26 mouse cellular contexts compared by ENCODE assay signal in genomic region chr5:36840092-36840491, GRCm38 (mm10). TPM values are rescaled to one million over a fixed set of nuclear protein-coding genes. Genes with fewer than 3 reads are reported as not detected.
DNase-seq lines count a peak whose midpoint lies in the region; ATAC-seq lines count a peak whose summit lies in the region.
"Had no signal": no experiment of that assay in that cellular context is flagged by ENCODE, and none has a peak within 500 bp of the region (broad histone marks: within the 10 kb centered on the region; RNA-seq: fewer than 3 reads in every experiment).

No protein-coding gene starts in this region.

- H3K27me3 ChIP-seq in embryonic facial prominence, embryonic 10.5 days (replicated peaks; ENCODE audit: low read depth, poor library complexity, severe bottlenecking), result no peaks in the 10 kb centered on the region
- H3K27me3 ChIP-seq: embryonic facial prominence, embryonic 13.5 days; embryonic facial prominence, embryonic 15.5 days; forebrain, embryonic 12.5 days; Patski had no signal

- no peaks in the 10 kb centered on the region for H3K4me1 ChIP-seq in embryonic facial prominence, embryonic 10.5 days
- H3K4me1 ChIP-seq: embryonic facial prominence, embryonic 13.5 days; forebrain, embryonic 10.5 days; forebrain, embryonic 12.5 days had no signal

- H3K36me3 ChIP-seq in embryonic facial prominence, embryonic 10.5 days (replicated peaks), result no peaks in the 10 kb centered on the region
- H3K36me3 ChIP-seq: embryonic facial prominence, embryonic 13.5 days; embryonic facial prominence, embryonic 15.5 days; forebrain, embryonic 10.5 days; forebrain, embryonic 12.5 days; G1E had no signal

- no peak overlapping the region for H3K4me3 ChIP-seq in embryonic facial prominence, embryonic 10.5 days
- H3K4me3 ChIP-seq: embryonic facial prominence, embryonic 13.5 days; embryonic facial prominence, embryonic 15.5 days; erythroblast, embryonic 14.5 days; forebrain, embryonic 10.5 days; forebrain, embryonic 12.5 days had no signal

- DNase-seq in cerebellum, postnatal 10 days, result peak; percentile 40 to 51
- DNase-seq in 416B (ENCODE audit: low read depth), result peak; percentile 9
- DNase-seq in natural killer cell, adult 2 months (ENCODE audit: low spot score in 2 of 2), result peak; percentile 79 to 92
- no peak for DNase-seq in embryonic facial prominence, embryonic 10.5 days (ENCODE audit: low spot score)
- DNase-seq in urinary bladder, postnatal 4 days (ENCODE audit: low spot score in 2 of 2), result no peak
- no peak for DNase-seq in ovary, postnatal 14 days (ENCODE audit: low spot score)
- DNase-seq: adrenal gland, adult 8-10 months; adrenal gland, postnatal 14 days; adrenal gland, postnatal 36 days; cerebellum, adult 11-12 months; cerebellum, adult 9-10 months; cerebellum, postnatal 25 days had no signal

- no peak for ATAC-seq in cerebellum, adult (ENCODE audit: insufficient number of reproducible peaks, low FRiP score, low TSS enrichment)
- ATAC-seq in megakaryocyte, adult 5-6 weeks (ENCODE audit: poor library complexity, severe bottlenecking), result peak; percentile 64
- ATAC-seq: activated CD4-positive, CD25-positive, alpha-beta regulatory T cell, adult 4 months; CD4-positive, CD25-positive, alpha-beta regulatory T cell, adult 4 months; forebrain, embryonic 14.5 days; forebrain, embryonic 16.5 days; Patski had no signal

- no peaks in the 10 kb centered on the region for H3K9me3 ChIP-seq in embryonic facial prominence, embryonic 10.5 days
- H3K9me3 ChIP-seq: embryonic facial prominence, embryonic 13.5 days; embryonic facial prominence, embryonic 15.5 days; forebrain, embryonic 10.5 days; forebrain, embryonic 12.5 days; G1E had no signal

- no peak overlapping the region for H3K27ac ChIP-seq in embryonic facial prominence, embryonic 10.5 days (replicated peaks)
- H3K27ac ChIP-seq: embryonic facial prominence, embryonic 13.5 days; embryonic facial prominence, embryonic 15.5 days; forebrain, embryonic 10.5 days; forebrain, embryonic 12.5 days had no signal

- 81% methylated on average over 7 of the region's 7 CpGs for WGBS in embryonic facial prominence, embryonic 10.5 days

RNA-seq across cellular contexts. Expression of gene Man2b2, which starts 9.6 kb away (rescaled TPM):
- 29.5 and 42.3 TPM in 2 replicates for total RNA-seq in megakaryocyte, adult 5-6 weeks (2015)
- total RNA-seq in megakaryocyte, adult 5-6 weeks (2017), result 19.7 and 23.9 TPM in 2 replicates
- 9.6 and 11.1 TPM in 2 replicates for polyA plus RNA-seq in embryonic facial prominence, embryonic 10.5 days (2016; fragmentation: Nextera tagmentation; extraction: Ambion mirVana)

RNA-seq across cellular contexts. Expression of gene Ppp2r2c, which starts 28.2 kb away (rescaled TPM):
- not detected in 2 replicates for total RNA-seq in megakaryocyte, adult 5-6 weeks (2015)
- not detected in 2 replicates for total RNA-seq in megakaryocyte, adult 5-6 weeks (2017)
- 0.73 and 1.2 TPM in 2 replicates for polyA plus RNA-seq in embryonic facial prominence, embryonic 10.5 days (2016; fragmentation: Nextera tagmentation; extraction: Ambion mirVana)
- polyA plus RNA-seq: activated CD4-positive, CD25-positive, alpha-beta regulatory T cell, adult 4 months; C2C12; CD4-positive, CD25-positive, alpha-beta regulatory T cell, adult 4 months; erythroblast, embryonic 14.5 days; G1E had no signal

RNA-seq across cellular contexts. Expression of gene Mrfap1, which starts 43.5 kb away (rescaled TPM):
- total RNA-seq in megakaryocyte, adult 5-6 weeks (2015), result 194 and 201 TPM in 2 replicates
- 227 and 275 TPM in 2 replicates for total RNA-seq in megakaryocyte, adult 5-6 weeks (2017)
- polyA plus RNA-seq in embryonic facial prominence, embryonic 10.5 days (2016; fragmentation: Nextera tagmentation; extraction: Ambion mirVana), result 494 and 508 TPM in 2 replicates

Comparison
In these comparisons a context has a peak if more than half of its experiments do, and no peak if none do; other contexts are left out.
1. DNase-seq: peak in cerebellum, postnatal 10 days (2 of 2), 416B (single experiment) and natural killer cell, adult 2 months (2 of 2); none in embryonic facial prominence, embryonic 10.5 days (single experiment), urinary bladder, postnatal 4 days (0 of 2) and ovary, postnatal 14 days (single experiment).